Mouse (Mus musculus) liver, embryonic 16.5 days (tissue): ENCODE measurements around the gene Scn4a. TPM values are rescaled to one million over a fixed set of nuclear protein-coding genes. Genes with fewer than 3 reads are reported as not detected.

Experiments used
- ATAC-seq: fragments of 200-750 bp; cut with Nextera tagmentation; 2 replicates; pipeline ENCODE4 v1.8.0; 2017; ENCODE audit warnings: low read depth, mild to moderate bottlenecking, moderate number of reproducible peaks, moderate library complexity
- H3K27ac ChIP-seq: fragments of 300-500 bp; sonication (generic); 2 replicates; pipeline ENCODE4 v1.5.1; 2014; ENCODE audit warnings: mild to moderate bottlenecking, low read length
- H3K27me3 ChIP-seq: fragments of 300-500 bp; sonication (generic); 2 replicates; pipeline ENCODE4 v1.6.1; 2014; ENCODE audit warnings: low read depth, low read length, mixed read lengths; ENCODE audit not compliant: control insufficient read depth, insufficient read depth
- H3K36me3 ChIP-seq: fragments of 300-500 bp; sonication (generic); 2 replicates; pipeline ENCODE4 v1.6.1; 2014; ENCODE audit warnings: mild to moderate bottlenecking; ENCODE audit not compliant: control insufficient read depth, insufficient read depth
- H3K4me1 ChIP-seq: fragments of 300-500 bp; sonication (generic); 2 replicates; pipeline ENCODE4 v1.6.1; 2014; ENCODE audit warnings: low read depth, low read length, mixed read lengths; ENCODE audit not compliant: control insufficient read depth
- H3K4me2 ChIP-seq: fragments of 300-500 bp; sonication (generic); 2 replicates; pipeline ENCODE4 v1.6.1; 2014; ENCODE audit warnings: low read depth, low read length, mixed read lengths
- H3K4me3 ChIP-seq: fragments of 300-500 bp; sonication (generic); 2 replicates; pipeline ENCODE4 v1.5.1; 2014; ENCODE audit warnings: low read depth, mild to moderate bottlenecking, low read length
- H3K9ac ChIP-seq: fragments of 300-500 bp; sonication (generic); 2 replicates; pipeline ENCODE4 v1.6.1; 2014; ENCODE audit warnings: low read depth, low read length
- H3K9me3 ChIP-seq: fragments of 300-500 bp; sonication (generic); replicated peaks from 2 replicates; pipeline ENCODE4 v1.6.1; 2016; ENCODE audit warnings: low read length; ENCODE audit not compliant: control insufficient read depth
- WGBS: fragments of 180-500 bp; shearing (Covaris S2); extraction: QIAGEN DNeasy Blood & Tissue Kit; methylation state at CpG from one replicate; pipeline ENCODE4 v1.1.7; 2014; ENCODE audit not compliant: insufficient replicate concordance; 5-methylcytosine and 5-hydroxymethylcytosine counted together
- polyA plus RNA-seq: library from polyadenylated mRNA; unstranded; fragments of >200 nt; fragmentation: Nextera tagmentation; extraction: Ambion mirVana; gene quantifications from 2 replicates; pipeline ENCODE4 v1.2.1, GENCODE M21; 2015

The Scn4a gene
- polyA plus RNA-seq, 1 experiment from 2014 or later: 0.13 TPM

- no peak within 1 kb of the TSS for H3K27ac ChIP-seq
- H3K4me2 ChIP-seq: no peak within 1 kb of the TSS
- WGBS: 62% methylated on average over 9 of the region's 9 CpGs
- H3K4me3 ChIP-seq: no peak within 1 kb of the TSS
- H3K9me3 ChIP-seq: no peaks in the 10 kb centered on the region
- no peak within 1 kb of the TSS for H3K9ac ChIP-seq
- no peaks in the 10 kb centered on the region for H3K4me1 ChIP-seq
- no peaks in the 10 kb centered on the region for H3K36me3 ChIP-seq
- no peaks in the 10 kb centered on the region for H3K27me3 ChIP-seq
- ATAC-seq: no peak
These were observed 51.3 kb downstream of the Scn4a start, which contains the start of gene Gh for GRCm38 (mm10) chr11:106301765-106302164. TSS of gene Gh (minus strand) at chr11:106301865.

GRCm38 (mm10) chr11:106291861-106292260 lies 61.2 kb downstream of the Scn4a start:
- no peak for ATAC-seq
- Histone ChIP-seq H3K27ac (no peak overlapping the region), H3K36me3 (no peaks in the 10 kb centered on the region), H3K4me1 (no peaks in the 10 kb centered on the region), H3K9me3 (no peaks in the 10 kb centered on the region), H3K9ac (no peak overlapping the region), H3K4me3 (no peak overlapping the region), H3K27me3 (no peaks in the 10 kb centered on the region), H3K4me2 (no peak overlapping the region)
- 60% methylated on average over 2 of the region's 2 CpGs for WGBS

GRCm38 (mm10) chr11:106290376-106290775 lies 62.7 kb downstream of the Scn4a start:
- no peak overlapping the region for H3K4me3 ChIP-seq
- 74% methylated on average over 5 of the region's 5 CpGs for WGBS
- no peak overlapping the region for H3K4me2 ChIP-seq
- no peak overlapping the region for H3K27ac ChIP-seq
- no peaks in the 10 kb centered on the region for H3K27me3 ChIP-seq
- H3K4me1 ChIP-seq: no peaks in the 10 kb centered on the region
- no peaks in the 10 kb centered on the region for H3K9me3 ChIP-seq
- no peak overlapping the region for H3K9ac ChIP-seq
- ATAC-seq: no peak
- no peaks in the 10 kb centered on the region for H3K36me3 ChIP-seq

GRCm38 (mm10) chr11:106289369-106289768 lies 63.7 kb downstream of the Scn4a start:
- H3K4me2 ChIP-seq: no peak overlapping the region
- H3K9me3 ChIP-seq: no peaks in the 10 kb centered on the region
- no peak overlapping the region for H3K27ac ChIP-seq
- no peaks in the 10 kb centered on the region for H3K36me3 ChIP-seq
- 60% methylated on average over 8 of the region's 8 CpGs for WGBS
- no peaks in the 10 kb centered on the region for H3K27me3 ChIP-seq
- H3K9ac ChIP-seq: no peak overlapping the region
- H3K4me3 ChIP-seq: no peak overlapping the region
- H3K4me1 ChIP-seq: no peaks in the 10 kb centered on the region
- no peak for ATAC-seq

GRCm38 (mm10) chr11:106286987-106287386 lies 66.1 kb downstream of the Scn4a start:
- no peak overlapping the region for H3K9ac ChIP-seq
- no peaks in the 10 kb centered on the region for H3K36me3 ChIP-seq
- no peaks in the 10 kb centered on the region for H3K9me3 ChIP-seq
- H3K27ac ChIP-seq: no peak overlapping the region
- no peak overlapping the region for H3K4me3 ChIP-seq
- 57% methylated on average over 11 of the region's 11 CpGs for WGBS
- ATAC-seq: no peak
- no peaks in the 10 kb centered on the region for H3K4me1 ChIP-seq
- no peaks in the 10 kb centered on the region for H3K27me3 ChIP-seq
- H3K4me2 ChIP-seq: no peak overlapping the region

- Histone ChIP-seq H3K4me1 (no peaks in the 10 kb centered on the region), H3K9ac (no peak overlapping the region), H3K36me3 (no peaks in the 10 kb centered on the region), H3K4me3 (no peak overlapping the region), H3K27me3 (no peaks in the 10 kb centered on the region), H3K9me3 (no peaks in the 10 kb centered on the region), H3K4me2 (no peak overlapping the region), H3K27ac (no peak overlapping the region)
- ATAC-seq: no peak
- 73% methylated on average over 7 of the region's 7 CpGs for WGBS
These were observed 66.9 kb downstream of the Scn4a start for GRCm38 (mm10) chr11:106286206-106286605.

GRCm38 (mm10) chr11:106284126-106284525 lies 69.0 kb downstream of the Scn4a start:
- no peak overlapping the region for H3K4me2 ChIP-seq
- no peaks in the 10 kb centered on the region for H3K9me3 ChIP-seq
- no peak overlapping the region for H3K27ac ChIP-seq
- no peaks in the 10 kb centered on the region for H3K4me1 ChIP-seq
- H3K9ac ChIP-seq: no peak overlapping the region
- H3K27me3 ChIP-seq: no peaks in the 10 kb centered on the region
- ATAC-seq: no peak
- no peaks in the 10 kb centered on the region for H3K36me3 ChIP-seq
- 60% methylated on average over 8 of the region's 8 CpGs for WGBS
- no peak overlapping the region for H3K4me3 ChIP-seq

GRCm38 (mm10) chr11:106283371-106283770 lies 69.7 kb downstream of the Scn4a start:
- H3K4me1 ChIP-seq: no peaks in the 10 kb centered on the region
- WGBS: 59% methylated on average over 4 of the region's 4 CpGs
- H3K27ac ChIP-seq: no peak overlapping the region
- H3K27me3 ChIP-seq: no peaks in the 10 kb centered on the region
- H3K9me3 ChIP-seq: no peaks in the 10 kb centered on the region
- no peak overlapping the region for H3K4me2 ChIP-seq
- H3K36me3 ChIP-seq: no peaks in the 10 kb centered on the region
- H3K9ac ChIP-seq: no peak overlapping the region
- H3K4me3 ChIP-seq: no peak overlapping the region
- ATAC-seq: no peak

- H3K4me3 ChIP-seq: no peak overlapping the region
- no peaks in the 10 kb centered on the region for H3K4me1 ChIP-seq
- no peaks in the 10 kb centered on the region for H3K36me3 ChIP-seq
- H3K27ac ChIP-seq: no peak overlapping the region
- H3K9me3 ChIP-seq: no peaks in the 10 kb centered on the region
- no peak overlapping the region for H3K4me2 ChIP-seq
- WGBS: 58% methylated on average over 6 of the region's 6 CpGs
- no peak for ATAC-seq
- H3K27me3 ChIP-seq: no peaks in the 10 kb centered on the region
- no peak overlapping the region for H3K9ac ChIP-seq
These were observed 70.6 kb downstream of the Scn4a start for GRCm38 (mm10) chr11:106282452-106282851.
